Mouse (Mus musculus): ENCODE measurements at regions not wholly inside any gene's neighbourhood (a gene's known extent, or its start where the extent isn't known, plus 50 kb on each side); places are given as distances from the start of the nearest gene placed in this dataset.
"Not testable (repeated sequence)": the region's sequence is repeated elsewhere in the genome, so short reads cannot be mapped to it uniquely, and the experiment has no call there.

DNA sequence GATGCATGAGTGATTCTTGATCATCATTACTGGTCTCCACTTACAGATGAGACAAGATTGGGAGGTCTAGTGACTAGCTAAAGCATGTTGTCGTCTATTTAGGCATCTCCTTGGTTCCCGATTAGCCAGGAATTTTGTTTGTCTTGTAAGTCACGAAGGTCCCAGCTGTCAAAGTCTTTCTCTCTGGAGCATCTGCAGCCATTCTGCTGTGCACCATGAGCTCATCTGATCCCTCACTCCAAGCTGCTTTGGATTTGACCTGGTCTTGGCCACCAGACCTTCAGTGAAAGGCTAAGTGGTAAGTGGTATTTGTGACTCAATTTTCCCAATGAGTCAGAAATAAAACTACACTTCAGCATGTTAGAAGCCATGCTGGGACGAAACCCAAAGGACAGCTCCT, 53.3 kb upstream of the Creb5 start:
- no peak for DNase-seq

DNA sequence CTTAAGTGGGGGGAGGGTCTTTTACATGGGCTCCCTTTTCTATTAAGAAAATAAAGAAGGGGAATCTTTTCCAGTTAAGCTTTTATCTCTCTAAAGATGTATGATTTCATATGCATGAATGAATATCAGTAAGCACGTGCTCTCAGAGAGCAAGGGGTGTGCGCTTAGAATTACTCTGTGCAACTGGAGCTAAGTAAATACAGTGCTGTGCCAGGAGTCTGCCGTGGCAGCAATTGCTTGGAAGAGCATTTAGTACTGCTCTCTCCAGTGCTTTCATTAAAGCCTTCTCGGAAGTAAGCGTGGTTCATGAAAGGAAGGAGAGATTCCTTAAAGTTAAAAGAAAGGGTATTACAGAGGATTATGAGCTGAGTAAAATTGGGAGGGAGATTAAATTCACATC, 54.5 kb upstream of the Creb5 start:
- no peak for DNase-seq

DNA sequence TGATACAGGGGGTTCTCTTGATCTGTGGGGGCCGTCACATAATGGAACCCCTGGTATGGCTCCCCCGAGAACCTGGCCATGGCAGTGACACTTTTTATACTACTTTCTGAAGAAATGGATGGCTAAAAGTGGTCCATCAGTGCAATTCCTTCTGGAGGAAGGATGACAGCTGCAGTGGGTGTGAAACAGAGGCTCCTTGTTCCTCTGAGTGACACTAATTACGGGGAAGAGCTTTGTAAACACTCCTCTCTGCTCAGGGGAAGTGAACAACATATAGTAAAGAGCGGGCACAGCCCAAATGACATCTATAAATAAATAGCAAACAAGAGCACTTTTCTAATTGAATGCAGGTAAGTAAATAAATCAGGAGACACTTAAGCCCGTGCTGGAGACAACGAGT, 57.7 kb upstream of the Creb5 start:
- DNase-seq, result no peak

DNA sequence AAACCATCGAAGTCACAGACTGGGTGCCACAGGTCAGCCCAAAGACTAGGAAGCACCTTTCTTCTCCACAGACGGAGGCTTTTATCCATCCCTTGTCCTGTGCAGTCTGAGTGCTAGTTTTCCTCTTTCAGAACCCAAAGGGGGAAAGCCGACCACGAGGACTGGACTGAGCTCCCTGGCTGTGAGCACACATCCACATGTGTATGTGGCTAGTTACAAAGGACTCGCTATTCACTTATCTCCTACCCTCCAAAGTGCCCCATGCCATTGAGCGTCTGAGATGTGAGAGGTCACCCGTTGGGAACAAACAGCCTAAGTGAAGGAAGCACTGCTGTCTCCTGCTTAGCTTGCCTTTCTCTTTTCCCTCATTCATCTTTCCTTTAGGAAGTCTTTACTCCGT, 65.0 kb upstream of the Creb5 start:
- DNase-seq, result no peak

GRCm38 (mm10) chr6:53221668-53222005, 65.4 kb upstream of the Creb5 start:
- no peak for DNase-seq

GRCm38 (mm10) chr6:53220784-53221667, 66.0 kb upstream of the Creb5 start:
- no peak for DNase-seq

DNA sequence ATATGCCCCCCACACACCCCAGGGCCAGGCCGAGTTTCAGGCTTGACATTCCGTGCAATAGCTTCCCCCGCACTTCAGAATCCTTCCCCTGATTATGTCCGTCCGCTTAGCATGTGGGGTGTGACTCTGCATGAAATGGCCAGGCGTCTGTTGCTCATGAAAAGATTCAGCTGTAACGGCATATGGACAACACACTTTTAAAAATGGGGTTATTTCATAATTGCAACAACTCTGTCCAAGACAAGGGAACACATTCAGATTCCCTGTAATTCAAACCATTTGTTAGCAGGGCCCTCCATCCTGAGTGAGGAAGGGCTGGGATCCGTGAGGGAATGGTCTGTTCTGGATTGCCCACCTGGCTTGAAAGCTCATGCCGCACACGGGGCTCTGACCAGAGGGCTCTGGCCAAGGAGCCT, 68.2 kb upstream of the Creb5 start:
- peak; percentile 10 to 58 for DNase-seq

DNA sequence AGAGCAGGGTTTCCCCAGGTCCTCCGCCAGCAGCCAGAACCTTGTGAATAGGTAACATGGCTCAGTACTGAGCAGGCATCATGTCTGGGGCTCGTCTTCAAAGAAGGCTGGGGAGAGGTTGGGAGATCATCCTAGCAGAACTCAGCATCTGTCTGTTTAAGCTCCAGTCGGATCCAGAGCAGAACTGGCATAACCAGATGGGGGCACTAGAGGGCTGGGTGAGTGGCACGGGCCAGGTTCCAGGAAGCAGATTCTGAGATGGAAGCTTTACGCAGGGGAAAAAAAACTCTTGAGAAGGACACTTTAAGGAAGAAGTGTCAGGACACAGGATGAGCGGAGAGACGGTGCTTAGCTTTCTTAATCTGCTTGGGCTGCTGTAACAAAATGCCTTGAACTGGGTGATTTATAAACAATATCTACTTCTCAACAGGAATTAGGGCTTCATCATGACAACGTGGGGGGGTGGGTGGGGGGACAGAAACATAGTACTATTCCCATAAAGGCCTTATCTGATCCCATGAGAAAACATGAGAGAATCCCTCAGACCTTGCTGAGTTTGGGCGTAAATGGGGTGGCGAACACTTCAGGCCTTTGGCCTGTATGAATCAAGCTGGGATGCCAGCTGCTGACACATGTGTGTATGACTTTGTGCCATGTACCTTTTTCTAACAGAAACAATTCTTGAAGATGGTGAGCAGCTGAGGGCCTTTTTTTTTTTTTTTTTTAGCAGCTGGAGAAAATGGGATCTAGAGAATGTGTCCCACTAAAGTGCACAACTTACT, 69.6 kb upstream of the Creb5 start:
- DNase-seq, result peak; percentile 48 to 73

GRCm38 (mm10) chr6:53216715-53217114, 70.4 kb upstream of the Creb5 start:
- DNase-seq, result no peak

DNA sequence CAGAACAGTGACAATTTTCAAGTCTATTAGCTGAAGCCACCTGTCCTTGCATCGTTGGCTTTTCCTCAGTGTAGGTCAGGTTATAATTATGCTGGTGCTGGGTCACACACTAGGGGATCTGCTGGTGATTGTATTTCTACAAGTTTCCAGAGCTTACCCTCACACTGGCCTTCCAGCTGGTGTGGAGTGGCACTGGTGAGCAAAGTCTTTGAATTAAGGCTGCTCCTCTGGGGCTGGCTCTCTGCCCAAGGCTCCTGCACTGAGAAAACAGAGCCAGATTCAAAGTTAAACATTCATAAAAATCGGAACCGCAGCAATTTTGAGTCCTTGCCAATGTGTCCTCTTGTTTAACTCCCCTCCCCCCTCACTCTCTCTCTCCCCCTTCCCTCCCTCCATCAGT, 75.7 kb upstream of the Creb5 start:
- DNase-seq, result peak; percentile 50 to 74

- DNase-seq, result no peak
Measured at GRCm38 (mm10) chr6:53209398-53209797, 77.7 kb upstream of the Creb5 start.

- no peak for DNase-seq
Measured at GRCm38 (mm10) chr6:53208474-53208873, 78.6 kb upstream of the Creb5 start.

DNA sequence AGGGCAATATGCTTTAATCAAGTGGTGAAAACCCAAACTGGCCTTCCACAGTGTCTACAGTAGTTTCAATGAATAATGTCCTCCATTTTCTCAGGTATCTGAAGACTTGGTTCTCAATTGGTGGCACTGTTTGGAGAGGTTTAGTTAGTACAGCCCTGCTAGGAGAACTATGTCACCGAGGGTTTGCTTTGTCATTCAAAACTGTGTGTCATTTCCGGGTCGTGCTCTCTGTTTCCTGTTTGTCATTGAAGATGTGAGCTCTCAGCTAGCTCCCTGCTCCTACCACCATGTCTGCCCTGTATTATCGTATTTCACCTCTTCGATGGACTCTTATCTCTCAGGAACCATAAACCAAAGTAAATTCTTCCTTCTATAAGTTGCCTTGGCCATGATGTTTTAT, 79.3 kb upstream of the Creb5 start:
- no peak for DNase-seq

GRCm38 (mm10) chr6:53207361-53207760, 79.7 kb upstream of the Creb5 start:
- DNase-seq, result no peak

GRCm38 (mm10) chr6:53201281-53201956, 85.7 kb upstream of the Creb5 start:
- DNase-seq, result no peak

GRCm38 (mm10) chr6:53199474-53199873, 87.6 kb upstream of the Creb5 start:
- DNase-seq, result no peak

GRCm38 (mm10) chr6:53182131-53182530, 104.9 kb upstream of the Creb5 start:
- not testable (repeated sequence) for DNase-seq

GRCm38 (mm10) chr6:53164423-53164841, 96.0 kb upstream of the Jazf1 start:
- peak; percentile 57 to 58 for DNase-seq

DNA sequence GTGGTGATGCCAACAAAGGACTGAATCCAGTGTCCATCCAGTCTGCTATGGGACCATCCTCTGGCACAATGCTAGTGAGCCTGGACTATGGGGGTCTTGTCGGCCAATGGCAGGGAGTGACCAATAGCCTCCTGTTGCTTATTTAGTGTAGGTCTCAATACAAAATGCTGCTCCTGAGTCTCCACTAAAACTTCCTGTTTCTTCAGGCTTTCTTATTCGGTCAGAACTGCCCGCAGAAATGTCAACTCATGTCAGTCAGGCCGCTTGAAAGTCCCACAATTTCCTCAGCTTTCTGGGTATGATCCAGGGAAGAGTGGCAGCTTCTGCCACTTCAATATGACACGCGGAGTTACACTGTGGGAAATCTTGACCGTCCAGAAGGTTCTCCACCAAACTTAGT, 94.7 kb upstream of the Jazf1 start:
- no peak for DNase-seq

DNA sequence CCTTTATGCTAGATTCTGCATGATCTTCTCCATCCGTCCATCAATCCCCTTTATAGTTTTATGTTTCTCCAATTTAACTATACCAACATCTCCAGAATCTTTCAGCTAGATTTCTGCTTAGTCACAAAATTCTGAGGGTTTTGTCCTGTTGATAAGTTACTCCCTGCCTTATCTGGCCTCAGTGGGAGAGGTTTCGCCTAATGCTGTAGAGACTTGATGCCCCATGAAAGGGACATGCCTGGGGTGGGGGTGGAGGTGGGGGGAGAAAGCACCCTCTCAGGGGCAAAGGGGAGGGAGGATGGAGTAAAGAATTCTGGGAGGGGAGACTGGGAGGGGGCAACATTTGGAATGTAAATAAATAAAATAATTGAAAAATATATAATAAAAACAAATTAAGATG, 93.2 kb upstream of the Jazf1 start:
- DNase-seq, result no peak

GRCm38 (mm10) chr6:53154621-53155020, 86.2 kb upstream of the Jazf1 start:
- DNase-seq, result peak; percentile 67 to 89

GRCm38 (mm10) chr6:53147478-53147877, 79.0 kb upstream of the Jazf1 start:
- no peak for DNase-seq

DNA sequence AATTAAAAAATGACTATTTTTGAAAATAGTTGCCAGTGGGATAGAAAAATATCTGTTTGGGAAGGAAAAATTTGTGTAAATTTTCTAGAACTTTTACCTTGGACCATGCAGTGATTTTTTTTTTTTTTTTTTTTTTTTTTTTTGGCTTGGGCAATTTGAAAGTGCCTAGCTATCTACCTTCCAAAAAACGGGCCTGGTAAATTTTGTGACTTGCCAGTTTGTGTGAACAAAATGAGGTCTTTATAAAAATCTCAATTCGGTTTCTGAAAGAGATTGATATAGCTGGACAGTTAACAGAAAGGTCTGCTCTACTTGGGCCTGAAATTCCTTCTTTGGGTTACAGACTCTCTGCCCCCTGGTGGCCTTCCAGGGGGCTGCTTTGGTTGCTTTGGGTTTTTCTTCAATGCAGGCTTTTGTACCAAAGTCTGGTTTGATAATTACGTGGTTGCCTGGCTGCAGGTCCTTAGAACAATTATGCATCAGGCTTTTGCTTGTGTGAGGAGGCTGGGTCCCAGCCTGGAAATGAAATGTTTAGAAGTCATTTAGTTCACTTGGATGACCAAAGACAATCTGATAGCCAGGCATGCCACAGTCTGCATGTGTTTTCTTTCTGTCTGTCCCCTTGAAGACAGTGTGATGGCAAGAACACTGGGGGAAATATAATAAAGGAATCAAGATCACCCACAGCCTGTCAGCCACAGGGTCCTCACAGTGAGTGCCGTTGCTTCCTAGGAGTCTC, 75.6 kb upstream of the Jazf1 start:
- DNase-seq, result peak; percentile 42 to 48
